Mouse (Mus musculus) liver, postnatal 0 days (tissue): ENCODE data around the gene Oaz3. TPM values are rescaled to one million over a fixed set of nuclear protein-coding genes. Genes with fewer than 3 reads are reported as not detected.
A peak's percentile ranks its signal among the peaks of the same experiment; 100 is the strongest.

Experiments
- ATAC-seq: fragments of 200-750 bp; cut with Nextera tagmentation; 2 replicates; pipeline ENCODE4 v1.8.0; 2017; ENCODE audit warnings: mild to moderate bottlenecking, moderate library complexity
- DNase-seq: peaks from one replicate; pipeline ENCODE4 v3.0.0-alpha.2; 2016
- H3K27ac ChIP-seq: fragments of 300-500 bp; sonication (generic); 2 replicates; pipeline ENCODE4 v1.5.1; 2014; ENCODE audit warnings: antibody characterized with exemption, moderate library complexity, mild to moderate bottlenecking, low read depth
- H3K27me3 ChIP-seq: fragments of 300-500 bp; sonication (generic); 2 replicates; pipeline ENCODE4 v1.6.1; 2014; ENCODE audit warnings: low read length, control low read depth, mixed read lengths; ENCODE audit not compliant: insufficient read depth
- H3K36me3 ChIP-seq: fragments of 300-500 bp; sonication (generic); replicated peaks from 2 replicates; pipeline ENCODE4 v1.6.1; 2014; ENCODE audit warnings: mild to moderate bottlenecking, control low read depth, low read length, moderate library complexity, mixed read lengths; ENCODE audit not compliant: insufficient read depth
- H3K4me1 ChIP-seq: fragments of 300-500 bp; sonication (generic); 2 replicates; pipeline ENCODE4 v1.6.1; 2014; ENCODE audit warnings: antibody characterized with exemption, mild to moderate bottlenecking, control low read depth; ENCODE audit not compliant: insufficient read depth
- H3K4me2 ChIP-seq: fragments of 300-500 bp; sonication (generic); 2 replicates; pipeline ENCODE4 v1.6.1; 2014; ENCODE audit warnings: low read depth, mild to moderate bottlenecking, low read length, moderate library complexity, mixed read lengths
- H3K4me3 ChIP-seq: fragments of 300-500 bp; sonication (generic); 2 replicates; pipeline ENCODE4 v1.5.1; 2014; ENCODE audit warnings: low read depth, low read length
- H3K9ac ChIP-seq: fragments of 300-500 bp; sonication (generic); replicated peaks from 2 replicates; pipeline ENCODE4 v1.6.1; 2014; ENCODE audit warnings: mild to moderate bottlenecking, moderate library complexity
- H3K9me3 ChIP-seq: fragments of 300-500 bp; sonication (generic); 2 replicates; pipeline ENCODE4 v1.6.1; 2016; ENCODE audit warnings: mild to moderate bottlenecking, control low read depth, low read length, mixed read lengths
- CTCF ChIP-seq: sonication (generic); IDR thresholded peaks from 2 replicates; pipeline ENCODE4 v1.5.1; 2016; ENCODE audit warnings: antibody characterized with exemption, low read depth
- EP300 ChIP-seq: IDR thresholded peaks from 2 replicates; pipeline ENCODE4 v1.6.1; 2016; ENCODE audit warnings: antibody characterized with exemption, low read depth, mild to moderate bottlenecking
- WGBS: fragments of 180-500 bp; shearing (Covaris S2); extraction: QIAGEN DNeasy Blood & Tissue Kit; methylation state at CpG from one replicate; pipeline ENCODE4 v1.1.7; 2014; ENCODE audit not compliant: insufficient replicate concordance; 5-methylcytosine and 5-hydroxymethylcytosine counted together
- polyA plus RNA-seq: library from polyadenylated mRNA; unstranded; fragments of >200 nt; fragmentation: Nextera tagmentation; extraction: Ambion mirVana; gene quantifications from 2 replicates; pipeline ENCODE4 v1.2.1, GENCODE M21; 2015

The Oaz3 gene
- polyA plus RNA-seq, 1 experiment from 2014 or later, result 0.38 TPM

DNA sequence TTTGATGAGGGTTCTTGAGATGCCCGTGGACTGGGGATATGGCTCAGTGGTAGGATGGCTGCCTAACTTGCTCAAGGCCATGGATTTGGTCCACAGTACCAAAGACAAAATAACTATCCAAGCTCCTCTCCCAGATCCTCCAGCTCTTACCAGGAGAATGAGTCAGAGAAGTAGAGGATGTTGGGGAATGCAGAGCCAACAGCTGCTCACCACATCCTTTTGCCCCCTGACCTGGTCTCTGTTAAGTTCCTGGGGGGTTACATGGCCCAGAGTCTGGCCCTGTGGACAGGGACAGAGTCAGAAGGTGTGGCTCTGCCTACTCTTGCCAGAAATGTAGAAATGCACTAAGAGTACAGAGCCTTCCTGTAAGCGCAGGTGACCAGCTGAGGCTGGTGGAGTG is 16.1 kb upstream of the Oaz3 start:
- ATAC-seq, result no peak
- Histone ChIP-seq H3K4me2 (no peak overlapping the region), H3K27ac (no peak overlapping the region), H3K4me3 (no peak overlapping the region), H3K9ac (no peak overlapping the region), H3K4me1 (no peaks in the 10 kb centered on the region), H3K36me3 (no peaks in the 10 kb centered on the region), H3K27me3 (0 out of 2 replicates have a peak, but pooled peaks cover 3% of the 10 kb centered on the region), H3K9me3 (no peaks in the 10 kb centered on the region)
- DNase-seq, result no peak
- TF ChIP-seq EP300 (no peak), CTCF (no peak)
- WGBS, result 85% methylated on average over 2 of the region's 2 CpGs

DNA sequence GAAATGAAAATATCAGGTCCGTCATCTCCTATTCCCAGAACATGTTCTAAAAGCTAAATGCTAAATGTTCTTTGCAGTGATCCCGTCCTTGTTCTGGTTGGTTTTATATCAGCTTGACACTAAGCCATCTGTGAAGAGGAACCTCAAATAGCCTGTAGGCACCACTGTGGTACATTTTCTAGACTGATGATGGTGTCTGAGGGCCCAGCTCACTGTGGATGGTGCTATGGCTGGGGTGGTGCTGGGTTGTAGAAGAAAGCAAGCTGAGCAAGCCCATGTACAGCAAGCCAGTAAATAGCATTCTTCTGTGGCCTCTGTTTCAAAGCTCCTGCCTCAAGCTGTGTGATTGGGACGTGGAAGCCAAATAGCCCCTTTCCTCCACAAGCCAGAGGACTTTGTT is 13.3 kb upstream of the Oaz3 start:
- DNase-seq, result no peak
- 0 out of 2 replicates have a peak, but pooled peaks cover 3% of the 10 kb centered on the region for H3K27me3 ChIP-seq
- H3K9ac ChIP-seq, result no peak overlapping the region
- no peaks in the 10 kb centered on the region for H3K4me1 ChIP-seq
- H3K4me3 ChIP-seq, result no peak overlapping the region
- no peaks in the 10 kb centered on the region for H3K9me3 ChIP-seq
- no peak for ATAC-seq
- TF ChIP-seq EP300 (no peak), CTCF (no peak)
- no peak overlapping the region for H3K27ac ChIP-seq
- no peaks in the 10 kb centered on the region for H3K36me3 ChIP-seq
- H3K4me2 ChIP-seq, result no peak overlapping the region
- 71% methylated on average over 3 of the region's 3 CpGs for WGBS

DNA sequence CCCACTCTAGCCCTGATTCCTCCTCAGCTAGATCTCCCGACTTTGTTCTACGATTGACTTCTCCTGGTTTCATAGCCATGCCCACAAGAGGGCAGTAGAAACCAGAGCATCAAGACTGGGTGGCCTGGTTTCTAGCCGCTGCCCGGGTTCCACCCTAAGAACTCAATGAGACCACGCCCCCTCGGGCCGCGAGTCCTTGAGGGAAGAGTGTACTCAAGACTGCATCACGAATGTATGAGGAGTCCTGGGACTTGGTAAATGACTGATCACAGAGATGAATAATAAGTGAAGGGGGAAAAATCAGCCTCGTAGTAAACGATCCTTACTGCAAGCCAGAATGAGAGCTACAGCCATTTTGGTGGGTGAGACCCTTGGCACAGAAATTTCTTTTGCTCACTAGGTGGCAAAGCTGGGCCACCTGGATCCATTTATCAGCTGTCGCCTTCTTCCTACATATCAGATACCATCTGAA is 12.8 kb upstream of the Oaz3 start:
- peak; percentile 59 for ATAC-seq
- WGBS, result 3% methylated on average over 12 of the region's 12 CpGs
- Histone ChIP-seq H3K4me1 (no peaks in the 10 kb centered on the region), H3K9me3 (no peaks in the 10 kb centered on the region), H3K27ac (no peak overlapping the region), H3K9ac (no peak overlapping the region), H3K4me3 (no peak overlapping the region), H3K27me3 (0 out of 2 replicates have a peak, but pooled peaks cover 3% of the 10 kb centered on the region), H3K36me3 (no peaks in the 10 kb centered on the region), H3K4me2 (peak overlapping the region; percentile 41)
- peak; percentile 83 for DNase-seq
- TF ChIP-seq CTCF, result peak; percentile 89
- no peak for TF ChIP-seq EP300

DNA sequence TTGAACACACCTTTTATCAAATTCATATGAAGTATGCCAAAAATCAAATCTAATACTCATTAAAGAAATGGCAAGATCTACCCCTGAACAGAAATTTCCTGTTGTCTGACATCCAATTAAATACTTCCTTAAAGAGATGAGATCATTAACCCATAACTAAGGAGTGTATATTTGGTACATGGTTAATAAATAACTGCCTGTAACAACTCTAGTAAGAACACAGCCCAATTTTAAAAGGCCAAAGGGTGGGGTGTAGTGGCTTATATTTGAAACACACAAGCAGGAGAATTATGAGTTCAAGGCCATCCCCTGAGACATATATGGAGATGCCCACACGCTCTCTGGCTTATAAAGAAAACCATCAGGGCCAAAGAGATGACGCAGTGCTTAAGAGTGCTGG is 5.7 kb upstream of the Oaz3 start:
- no peak overlapping the region for H3K4me2 ChIP-seq
- H3K27me3 ChIP-seq, result no peaks in the 10 kb centered on the region
- 85% methylated on average over 2 of the region's 2 CpGs for WGBS
- H3K4me3 ChIP-seq, result no peak overlapping the region
- TF ChIP-seq EP300 (no peak), CTCF (no peak)
- H3K27ac ChIP-seq, result no peak overlapping the region
- H3K9ac ChIP-seq, result no peak overlapping the region
- H3K4me1 ChIP-seq, result peaks cover 6% of the 10 kb centered on the region
- peaks cover 28% of the 10 kb centered on the region for H3K36me3 ChIP-seq
- DNase-seq (no peak), ATAC-seq (no peak)
- H3K9me3 ChIP-seq, result no peaks in the 10 kb centered on the region

DNA sequence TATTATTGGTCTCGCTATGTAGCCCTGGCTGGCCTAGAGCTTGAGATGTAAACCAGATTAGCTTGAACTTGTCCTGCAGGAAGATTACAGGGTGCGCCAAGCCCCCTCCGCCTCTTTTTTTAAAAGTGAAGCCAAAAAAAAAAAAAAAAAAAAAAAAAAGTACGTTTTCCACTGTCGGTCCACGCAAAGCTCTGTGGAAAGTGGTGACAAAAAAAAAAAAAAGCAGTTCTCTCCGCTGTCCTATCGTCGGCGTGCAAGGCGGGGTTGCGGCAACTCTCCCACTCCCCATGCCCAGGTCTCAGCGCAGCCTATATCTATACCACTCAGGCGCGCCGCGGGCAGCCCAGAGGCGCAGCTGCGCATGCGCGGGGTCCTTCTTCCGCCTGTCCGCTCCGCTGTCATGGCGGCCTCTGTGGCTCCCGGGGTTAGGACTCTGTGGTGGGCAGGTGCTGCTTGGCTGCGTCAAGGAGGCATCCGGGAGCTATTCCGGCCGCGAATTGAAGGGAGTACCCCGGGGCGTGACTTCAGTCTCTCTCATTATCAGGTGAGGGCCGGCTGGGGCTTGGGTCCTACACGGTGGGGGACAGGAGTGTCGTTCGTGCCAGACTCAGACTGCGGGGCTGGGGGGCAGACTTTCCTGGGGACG is 641 bp downstream of the Oaz3 start, which contains the start of gene Mrpl9:
Gene Mrpl9, plus strand, starts transcription at position 368 of the 646 bp plus-strand sequence.
- WGBS, result under 1% methylated on average over 39 of the region's 39 CpGs
- ATAC-seq, result peak; percentile 99
- TF ChIP-seq EP300, result no peak
- TF ChIP-seq CTCF, result no peak
- H3K4me1 ChIP-seq, result peaks cover 11% of the 10 kb centered on the region
- H3K9me3 ChIP-seq, result no peaks in the 10 kb centered on the region
- H3K9ac ChIP-seq, result peak within 1 kb of the TSS; percentile 95
- peaks cover 26% of the 10 kb centered on the region for H3K36me3 ChIP-seq
- peak within 1 kb of the TSS; percentile 89 for H3K4me3 ChIP-seq
- no peaks in the 10 kb centered on the region for H3K27me3 ChIP-seq
- DNase-seq, result peak; percentile 96
- H3K27ac ChIP-seq, result peak within 1 kb of the TSS; percentile 83
- peak within 1 kb of the TSS; percentile 92 for H3K4me2 ChIP-seq

DNA sequence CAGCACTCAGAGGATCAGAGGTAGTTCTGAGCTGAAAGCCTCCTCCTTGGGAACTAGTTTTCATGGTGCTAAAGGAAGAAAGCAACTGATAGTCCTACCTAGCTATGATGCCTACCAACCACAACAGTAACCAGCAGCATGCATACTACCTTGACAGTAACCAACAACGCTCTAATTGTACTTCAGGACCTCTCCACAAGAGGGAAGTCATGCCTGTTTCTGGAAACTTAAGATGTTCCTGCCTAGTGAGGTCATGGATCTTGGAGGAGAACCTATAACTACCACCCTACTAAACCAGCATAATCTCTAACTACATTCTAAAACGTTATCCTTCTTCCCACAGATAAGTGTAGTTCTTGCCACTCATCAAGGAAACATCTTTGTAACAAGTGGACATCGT is 2.5 kb downstream of the Oaz3 start:
- peaks cover 11% of the 10 kb centered on the region for H3K4me1 ChIP-seq
- no peak for ATAC-seq
- no peak overlapping the region for H3K4me3 ChIP-seq
- no peak overlapping the region for H3K27ac ChIP-seq
- no peak overlapping the region for H3K4me2 ChIP-seq
- WGBS, result 43% methylated on average over 3 of the region's 3 CpGs
- H3K9me3 ChIP-seq, result no peaks in the 10 kb centered on the region
- no peaks in the 10 kb centered on the region for H3K27me3 ChIP-seq
- DNase-seq, result no peak
- no peak overlapping the region for H3K9ac ChIP-seq
- TF ChIP-seq CTCF (peak; percentile 49), EP300 (no peak)
- H3K36me3 ChIP-seq, result peaks cover 9% of the 10 kb centered on the region
